ENCODE assay signal across 8 mouse cellular contexts in genomic region chr1:57406187-57407151, GRCm38 (mm10). TPM values are rescaled to one million over a fixed set of nuclear protein-coding genes. Genes with fewer than 3 reads are reported as not detected.
DNase-seq lines count a peak whose midpoint lies in the region; ATAC-seq and TF ChIP-seq lines count a peak whose summit lies in the region.

Gene Maip1 (plus strand): TSS chr1:57406328.
Gene Tyw5 (minus strand): TSS chr1:57407101.

- H3K4me1 ChIP-seq in hindbrain, embryonic 10.5 days (replicated peaks) = peaks cover 30% of the 10 kb centered on the region
- peaks cover 10% of the 10 kb centered on the region; the same call in 1 of the 2 replicates for H3K4me1 ChIP-seq in lung, postnatal 0 days (ENCODE audit: insufficient read depth, low read depth, low read length)

- H3K9ac ChIP-seq in lung, postnatal 0 days (replicated peaks; ENCODE audit: low read depth) = peak within 1 kb of the TSS; percentile 81

- WGBS in hindbrain, embryonic 10.5 days = under 1% methylated on average over 72 of the region's 72 CpGs
- under 1% methylated on average over 72 of the region's 72 CpGs for WGBS in lung, postnatal 0 days

- ATAC-seq in frontal cortex, adult (ENCODE audit: low TSS enrichment) = peak; percentile 97
- ATAC-seq in lung, postnatal 0 days = peak; percentile 93

- peak within 1 kb of the TSS; percentile 74 for H3K4me2 ChIP-seq in lung, postnatal 0 days (replicated peaks; ENCODE audit: low read depth, low read length)

- no peaks in the 10 kb centered on the region for H3K9me3 ChIP-seq in hindbrain, embryonic 10.5 days
- no peaks in the 10 kb centered on the region for H3K9me3 ChIP-seq in lung, postnatal 0 days (ENCODE audit: low read length)

- H3K27ac ChIP-seq in hindbrain, embryonic 10.5 days = peak within 1 kb of the TSS; percentile 99
- H3K27ac ChIP-seq in lung, postnatal 0 days (ENCODE audit: low read length) = peak within 1 kb of the TSS; percentile 95

- H3K36me3 ChIP-seq in hindbrain, embryonic 10.5 days = peaks cover 8% of the 10 kb centered on the region; the same call in 1 of the 2 replicates
- H3K36me3 ChIP-seq in lung, postnatal 0 days (ENCODE audit: insufficient read depth, low read length) = no peaks in the 10 kb centered on the region

- peak within 1 kb of the TSS; percentile 73 for H3K4me3 ChIP-seq in hindbrain, embryonic 10.5 days
- peak within 1 kb of the TSS; percentile 81 for H3K4me3 ChIP-seq in lung, postnatal 0 days (ENCODE audit: low read depth, low read length)

- no peaks in the 10 kb centered on the region for H3K27me3 ChIP-seq in hindbrain, embryonic 10.5 days (ENCODE audit: insufficient read depth, poor library complexity, severe bottlenecking)
- no peaks in the 10 kb centered on the region for H3K27me3 ChIP-seq in lung, postnatal 0 days (replicated peaks; ENCODE audit: insufficient read depth, low read length)

- peak; percentile 62 for TF ChIP-seq EP300 in lung, postnatal 0 days (IDR thresholded peaks at IDR 0.05)

- TF ChIP-seq CTCF in lung, postnatal 0 days (IDR thresholded peaks at IDR 0.05) = 0 out of 2 replicates have a peak, but pooled peaks have one; percentile 14

- peak; percentile 84 for DNase-seq in MN1 (ENCODE audit: low spot score)
- peak; percentile 84 for DNase-seq in cerebellum, adult 8-10 months
- peak; percentile 88 for DNase-seq in hindbrain, embryonic 10.5 days (ENCODE audit: low spot score)
- DNase-seq in layer of hippocampus, postnatal 10 days (ENCODE audit: low spot score in 2 of 2) = peak; percentile 85 to 88
- peak; percentile 86 for DNase-seq in lung, postnatal 0 days (ENCODE audit: low spot score)
- peak; percentile 77 for DNase-seq in ovary, postnatal 10 days (ENCODE audit: low spot score)
- peak; percentile 82 for DNase-seq in thymus, postnatal 0 days (ENCODE audit: low spot score)

RNA-seq across cellular contexts. Expression of gene Maip1, which starts in this region (rescaled TPM):
- polyA plus RNA-seq in hindbrain, embryonic 10.5 days (2016; fragmentation: Nextera tagmentation; extraction: Ambion mirVana) = 19.0 and 20.0 TPM in 2 replicates
- total RNA-seq in layer of hippocampus, postnatal 10 days (2021) = 10 to 100 TPM; 10.9 to 11.8 TPM
- polyA plus RNA-seq in lung, postnatal 0 days (2015; fragmentation: Nextera tagmentation; extraction: Ambion mirVana) = 10.9 and 11.9 TPM in 2 replicates
- polyA plus RNA-seq in thymus, postnatal 0 days (2015; fragmentation: Nextera tagmentation; extraction: Ambion mirVana) = 15.5 and 16.8 TPM in 2 replicates

RNA-seq across cellular contexts. Expression of gene Tyw5, which starts in this region (rescaled TPM):
- polyA plus RNA-seq in hindbrain, embryonic 10.5 days (2016; fragmentation: Nextera tagmentation; extraction: Ambion mirVana) = 28.2 and 30.4 TPM in 2 replicates
- total RNA-seq in layer of hippocampus, postnatal 10 days (2021) = 10 to 100 TPM; 22.5 to 30.1 TPM
- 20.5 and 26.9 TPM in 2 replicates for polyA plus RNA-seq in lung, postnatal 0 days (2015; fragmentation: Nextera tagmentation; extraction: Ambion mirVana)
- 24.2 and 25.9 TPM in 2 replicates for polyA plus RNA-seq in thymus, postnatal 0 days (2015; fragmentation: Nextera tagmentation; extraction: Ambion mirVana)

Comparison
In these comparisons a context has a peak if more than half of its experiments do, and no peak if none do; other contexts are left out.
1. Peak in every context shown above with its lines: DNase-seq, ATAC-seq, H3K4me3 ChIP-seq and H3K27ac ChIP-seq.